Mouse (Mus musculus) hindlimb bud, embryonic 11.5 days (tissue): ENCODE data around the gene Sdk2.

Experiments
- DNase-seq: peaks from one replicate; pipeline ENCODE4 v3.0.0-alpha.2; 2012; ENCODE audit warnings: low read depth, low spot score; ENCODE audit errors: extremely low spot score

The Sdk2 gene

DNA sequence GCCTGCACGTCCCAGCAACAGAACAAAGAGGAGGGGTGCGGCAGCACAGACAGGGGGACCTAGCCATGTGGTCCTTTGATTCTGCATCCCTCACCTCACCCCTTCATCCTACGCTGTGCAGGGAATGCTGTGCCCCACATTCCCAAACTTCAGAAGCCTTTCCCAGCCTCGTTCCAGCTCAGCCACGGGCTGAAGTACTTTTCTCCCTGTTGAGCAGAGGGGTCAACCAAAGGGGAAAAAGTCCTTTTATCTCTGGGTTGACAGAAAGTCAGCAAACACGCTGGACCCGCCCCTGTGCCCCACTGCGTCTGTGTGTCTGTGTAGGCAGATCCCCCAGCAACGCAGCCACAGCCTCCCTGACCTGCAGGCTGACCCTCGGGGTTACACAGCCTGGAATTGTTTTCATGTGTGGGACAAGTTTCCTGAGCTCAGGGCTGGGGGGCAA lies 18.9 kb downstream of the Sdk2 start:
- no peak for DNase-seq

DNA sequence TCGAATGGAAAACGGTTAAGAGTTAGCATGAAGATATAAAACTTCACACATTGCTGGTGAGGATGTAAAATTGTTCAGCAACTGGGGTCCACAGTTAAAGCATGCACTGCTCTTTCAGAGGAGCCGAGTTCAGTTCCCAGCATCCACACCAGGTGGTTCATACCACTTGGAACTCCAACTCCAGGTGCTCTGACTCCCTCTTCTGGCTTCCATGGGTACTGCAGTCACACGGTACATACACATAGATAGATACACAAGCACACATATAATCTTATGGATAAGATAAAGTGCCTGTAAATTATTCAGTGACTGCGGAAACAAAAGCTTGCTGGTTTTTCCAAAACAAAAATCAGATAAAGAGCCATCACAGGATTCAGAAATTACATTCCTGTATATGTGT lies 19.9 kb downstream of the Sdk2 start:
- no peak for DNase-seq

DNA sequence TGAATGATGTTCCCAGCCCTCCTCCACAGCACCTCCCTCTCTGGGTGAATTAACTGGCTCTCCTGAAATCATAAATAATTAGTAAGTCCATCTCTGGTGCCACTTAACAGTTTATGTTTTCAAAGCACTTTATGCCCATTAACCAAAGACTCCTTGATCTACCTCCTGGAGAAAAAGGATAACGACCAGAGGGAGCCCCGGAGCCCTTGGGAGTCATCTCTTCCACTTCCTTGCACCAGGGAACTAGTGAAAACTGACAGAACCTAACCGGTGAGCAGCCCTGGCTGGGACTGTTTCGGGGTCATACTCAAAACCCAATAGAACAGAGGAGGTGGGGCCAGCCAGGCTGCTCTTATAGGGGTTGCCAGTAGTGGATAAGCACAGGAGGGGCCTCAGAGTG lies 22.5 kb downstream of the Sdk2 start:
- no peak for DNase-seq

DNA sequence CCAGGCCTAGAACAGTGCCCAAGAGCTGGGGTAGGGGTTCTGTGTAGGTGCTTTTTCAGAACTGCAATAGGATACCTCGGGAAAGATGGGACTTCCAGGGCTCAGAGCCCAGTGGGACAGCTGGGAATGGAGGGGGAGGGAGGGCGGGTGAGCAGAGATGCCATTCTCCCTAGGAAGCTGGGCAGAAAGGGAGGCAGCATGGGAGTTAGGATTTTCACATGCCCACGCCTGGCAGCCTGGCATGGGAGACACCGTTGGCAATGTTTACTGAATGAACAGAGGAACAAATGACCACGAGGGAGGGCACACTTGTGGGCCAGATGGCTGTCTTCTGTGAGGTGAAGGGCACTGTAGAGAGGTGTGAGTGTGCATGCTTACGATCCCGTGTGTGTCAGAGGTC lies 23.3 kb downstream of the Sdk2 start:
- no peak for DNase-seq

DNA sequence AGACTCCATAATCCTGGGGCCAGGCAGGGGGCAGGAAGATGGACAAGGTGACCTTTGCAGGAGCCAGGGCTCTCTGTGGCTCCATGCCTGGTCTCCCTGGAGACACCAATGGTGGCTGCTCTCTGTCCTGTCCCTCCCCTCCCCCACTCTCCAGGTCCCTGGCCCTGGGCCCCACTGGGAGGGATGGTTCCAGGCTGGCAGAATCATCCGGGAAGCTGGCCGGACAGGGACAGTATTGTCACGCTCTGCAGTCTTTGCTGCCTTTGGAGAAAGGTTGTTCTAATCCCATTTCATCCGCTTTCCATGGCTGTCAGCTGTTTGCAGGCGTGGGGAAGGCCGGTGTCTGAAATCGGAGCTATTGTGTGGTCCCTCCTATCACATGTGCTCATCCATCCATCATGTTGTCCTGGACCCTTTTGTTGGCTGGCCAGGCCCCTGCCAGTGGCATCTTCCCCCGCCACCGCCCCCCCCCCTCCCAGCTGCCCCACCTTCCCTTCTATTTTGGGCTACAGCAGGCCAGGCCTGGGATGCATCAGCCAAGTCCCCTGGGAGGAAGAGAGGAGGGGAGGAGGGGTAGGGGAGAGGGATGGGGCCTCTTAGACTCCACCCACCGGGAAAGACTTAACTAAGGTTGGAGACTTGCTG lies 26.3 kb downstream of the Sdk2 start:
- DNase-seq: no peak

DNA sequence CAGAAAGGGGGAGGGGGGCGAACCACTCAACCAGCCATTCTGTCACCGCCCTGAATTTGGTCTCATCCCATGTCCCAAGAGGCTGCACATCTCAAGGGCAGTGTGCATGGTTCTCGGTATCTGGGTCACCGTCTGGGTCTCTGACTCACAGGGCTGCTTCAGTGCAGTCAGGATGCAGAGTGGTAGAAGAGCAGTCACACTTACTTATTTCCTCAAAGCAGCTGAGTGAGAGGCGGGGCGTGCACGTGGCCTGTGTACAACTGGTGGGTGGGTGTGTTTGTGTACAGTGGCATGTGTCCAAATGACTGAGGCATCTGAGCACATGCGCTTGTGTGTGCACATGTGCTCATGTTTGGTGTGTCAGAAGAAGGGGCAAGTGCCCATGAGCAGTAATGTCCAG lies 28.8 kb downstream of the Sdk2 start:
- DNase-seq: no peak

DNA sequence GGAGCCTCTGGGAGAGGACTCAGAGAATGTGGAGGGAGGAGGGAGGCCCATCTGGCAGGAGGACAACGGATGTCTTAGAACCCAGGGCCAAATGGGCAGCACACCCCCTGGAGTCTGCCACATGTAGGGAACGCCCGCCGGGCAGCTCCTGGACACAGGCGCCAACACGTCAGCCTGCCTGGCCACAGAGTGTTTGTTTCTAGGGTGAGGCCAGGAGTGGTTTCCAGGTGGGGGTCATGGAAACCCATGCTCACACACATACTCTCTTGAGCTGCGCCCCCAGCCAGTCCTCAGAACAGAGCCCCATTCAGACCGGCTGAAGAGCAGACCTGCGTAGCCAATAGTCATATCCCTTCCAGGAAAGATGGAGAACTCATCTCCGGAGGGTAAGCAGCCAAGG lies 35.4 kb downstream of the Sdk2 start:
- no peak for DNase-seq

DNA sequence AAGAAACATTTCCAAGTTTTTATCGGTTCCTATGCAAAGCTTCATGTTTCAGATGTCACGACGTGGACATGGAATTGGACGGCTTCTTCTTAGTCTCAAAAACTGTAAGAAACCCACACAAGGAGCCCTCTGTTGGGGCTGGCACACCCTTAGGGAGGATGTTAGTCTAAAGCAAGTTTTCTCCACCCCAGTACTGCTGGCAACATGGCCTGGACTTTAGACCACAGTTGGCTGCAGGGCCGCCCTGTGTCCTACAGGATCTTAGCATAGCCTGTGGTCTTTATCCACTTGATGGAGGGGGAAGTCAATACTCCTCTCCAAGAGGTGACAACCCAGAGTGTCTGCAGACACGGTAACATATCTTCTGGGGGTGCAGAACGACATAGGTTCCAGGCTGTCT lies 36.6 kb downstream of the Sdk2 start:
- no peak for DNase-seq

DNA sequence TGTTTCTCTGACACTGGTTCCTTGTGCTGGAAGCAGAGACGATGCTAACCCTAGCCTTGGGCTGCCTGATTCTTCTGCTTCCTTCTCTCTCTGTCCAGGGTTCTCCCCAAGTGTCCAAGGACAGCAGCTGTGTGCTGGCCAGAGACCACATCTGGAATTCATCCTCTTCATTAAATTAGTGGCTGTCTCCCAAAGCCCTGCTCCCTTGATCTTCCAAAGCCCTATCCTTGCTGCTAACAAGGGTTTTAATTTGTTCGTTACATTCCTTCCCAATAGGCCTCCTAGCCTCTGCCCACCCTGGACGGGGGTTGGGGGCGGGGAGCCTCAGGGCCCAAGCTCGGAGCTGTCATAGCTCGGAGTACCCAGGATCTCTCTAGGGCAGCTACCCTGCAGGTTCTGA lies 38.3 kb downstream of the Sdk2 start:
- DNase-seq: no peak

DNA sequence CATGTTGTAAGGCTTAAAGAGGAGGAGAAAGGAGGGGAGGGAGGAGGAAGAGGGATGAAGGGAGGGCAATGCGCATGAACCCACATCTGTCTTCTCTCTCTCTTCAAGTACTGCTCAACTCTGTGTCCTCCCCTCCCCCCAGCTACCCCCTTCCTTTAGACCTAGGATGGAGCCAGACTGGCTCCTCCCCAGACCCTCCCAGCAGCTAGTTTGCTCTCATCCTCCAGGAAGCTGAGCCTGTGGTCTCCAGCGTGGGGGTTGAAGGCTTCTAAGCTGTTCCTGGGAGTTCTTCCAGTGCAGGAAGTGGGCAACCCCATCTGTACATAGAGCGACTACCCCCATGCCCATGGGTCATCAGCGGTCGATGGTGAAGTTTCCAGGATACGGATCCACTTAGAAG lies 38.8 kb downstream of the Sdk2 start:
- no peak for DNase-seq

DNA sequence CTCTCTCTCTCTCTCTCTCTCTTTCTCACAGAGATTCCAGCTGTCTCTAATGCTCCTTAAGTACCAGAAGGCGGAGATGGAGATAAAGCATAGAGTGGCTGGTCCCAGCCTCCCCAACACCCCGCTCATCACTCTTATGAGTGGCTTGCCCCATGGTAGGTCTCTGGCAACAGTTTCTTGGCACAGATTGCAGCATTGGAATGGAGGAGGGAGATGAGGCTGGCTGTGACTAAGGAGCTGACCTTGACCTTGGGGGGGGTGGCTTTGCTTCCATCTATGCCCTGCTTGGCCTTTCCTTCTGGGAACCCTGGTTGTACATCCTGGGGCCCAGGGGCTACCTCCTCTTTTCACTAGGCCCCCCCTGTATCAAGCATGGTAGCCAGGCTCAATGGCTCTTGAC lies 41.8 kb downstream of the Sdk2 start:
- DNase-seq: no peak

DNA sequence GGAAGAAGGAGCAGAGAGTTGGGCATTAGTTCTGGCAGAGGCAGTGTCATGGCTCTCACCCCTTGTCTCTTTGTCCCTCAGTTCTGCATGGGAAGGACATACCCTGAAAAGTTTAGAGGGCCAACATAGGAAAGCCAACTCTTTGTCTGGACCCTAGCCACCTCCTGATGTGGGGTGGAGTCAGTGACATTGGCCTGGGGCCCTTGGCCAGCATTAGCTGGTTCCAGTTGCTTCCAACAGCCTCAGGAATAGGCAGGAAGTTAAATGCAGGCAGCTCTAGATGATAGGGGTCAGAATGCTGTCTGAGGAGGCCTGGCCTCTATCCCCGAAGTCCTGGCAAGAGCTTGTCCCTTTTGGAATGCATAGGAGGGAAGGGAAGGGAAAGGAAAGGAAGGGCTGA lies 42.9 kb downstream of the Sdk2 start:
- no peak for DNase-seq

DNA sequence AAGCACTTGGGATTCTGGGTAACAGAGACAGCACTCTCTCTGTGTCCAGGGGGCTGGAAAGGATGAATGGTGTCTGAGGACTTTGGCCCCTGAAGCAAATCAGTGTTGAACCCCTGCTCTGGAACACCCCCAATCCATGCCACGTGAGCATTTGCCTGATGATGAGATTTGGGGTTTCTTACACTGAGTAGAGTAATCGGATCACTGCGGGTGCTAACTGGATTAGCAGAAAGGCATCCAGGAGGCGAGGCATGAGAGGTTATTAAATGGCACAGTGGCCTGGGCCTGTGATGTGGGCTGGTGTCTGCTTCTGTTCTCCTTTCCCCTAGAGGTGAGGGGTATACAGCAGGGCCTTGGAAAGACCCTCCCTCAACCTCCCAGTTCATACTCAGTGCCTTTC lies 44.7 kb downstream of the Sdk2 start:
- DNase-seq: no peak

DNA sequence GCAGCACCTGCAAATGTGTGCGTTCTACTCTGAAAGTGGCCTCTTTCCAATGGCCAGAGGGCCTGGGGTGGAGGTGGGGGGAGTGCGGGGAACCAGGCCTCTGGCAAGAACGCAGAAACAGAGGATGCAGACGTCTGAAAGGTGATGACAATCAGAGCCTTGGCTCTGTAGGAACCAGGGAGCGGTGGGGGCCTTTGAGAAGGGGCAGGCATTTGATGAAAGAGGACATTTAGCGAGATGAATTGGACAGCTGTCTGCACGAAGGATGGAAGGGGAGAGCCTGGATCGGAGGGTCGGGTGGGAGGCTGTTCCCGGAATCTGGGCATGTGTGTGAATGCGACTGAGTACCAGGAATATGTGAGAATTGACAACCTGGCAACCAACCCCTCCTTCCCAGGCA lies 47.8 kb downstream of the Sdk2 start:
- DNase-seq: no peak

DNA sequence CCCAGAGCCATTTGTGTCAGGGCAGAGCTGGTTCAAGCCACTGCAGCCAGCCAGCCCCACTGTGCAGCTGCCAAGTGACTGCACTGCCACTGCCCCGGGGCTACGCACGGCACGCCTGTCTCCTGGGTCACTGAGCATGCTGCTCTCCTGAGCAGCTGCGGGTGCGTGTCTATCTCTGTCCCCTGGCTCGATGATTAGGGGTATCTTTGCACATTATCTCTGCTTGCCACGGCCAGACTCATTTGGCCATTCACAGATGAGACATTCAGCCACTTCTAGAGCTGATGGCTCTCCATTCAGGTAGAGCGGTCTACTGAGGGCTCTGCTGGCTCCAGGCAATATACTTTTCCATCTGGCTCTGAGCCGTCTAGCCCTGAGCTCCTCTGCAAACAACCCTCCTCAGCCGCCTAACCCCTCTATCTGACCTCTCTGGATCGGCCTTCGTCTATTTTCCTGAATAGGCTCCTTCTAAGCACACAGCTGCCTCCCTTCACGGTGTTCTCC lies 49.9 kb downstream of the Sdk2 start:
- no peak for DNase-seq

DNA sequence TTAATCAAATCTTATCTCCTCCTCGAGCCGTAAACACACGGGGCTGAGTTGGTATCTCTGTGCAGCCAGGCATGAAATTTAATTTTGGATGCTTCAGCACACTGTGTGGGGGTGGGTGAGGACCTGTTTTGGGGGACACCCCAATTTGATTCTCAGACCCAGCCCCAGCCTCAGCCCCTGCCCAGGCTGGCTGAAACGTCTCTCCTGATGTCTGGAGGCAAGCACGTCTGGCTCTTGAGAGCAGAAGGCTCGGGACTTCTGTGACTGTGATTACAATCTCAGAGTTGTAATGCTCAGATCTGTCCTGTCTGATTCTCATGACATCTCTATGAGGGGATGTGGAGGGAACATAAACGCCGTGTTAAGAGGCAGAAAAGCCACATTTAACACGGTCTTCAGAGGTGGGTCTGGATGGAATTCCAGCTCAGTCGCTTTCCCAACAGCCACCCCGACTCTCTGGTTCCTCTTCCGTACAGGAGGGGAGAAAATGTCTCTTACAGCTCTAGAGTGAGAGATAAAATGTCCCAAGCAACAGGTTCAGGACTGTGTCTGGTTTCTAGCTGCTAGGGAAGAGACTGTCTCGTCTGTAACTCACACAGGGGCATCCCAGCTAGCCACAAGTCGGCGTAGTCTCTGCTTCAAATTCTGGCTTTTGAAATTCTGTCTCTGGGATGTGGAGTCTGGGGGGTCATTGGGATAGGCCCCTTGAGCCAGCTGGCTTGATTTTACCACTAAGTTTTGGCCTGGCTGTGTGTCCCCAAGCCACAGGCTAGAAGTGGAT lies 50.5 kb downstream of the Sdk2 start:
- DNase-seq: no peak

DNA sequence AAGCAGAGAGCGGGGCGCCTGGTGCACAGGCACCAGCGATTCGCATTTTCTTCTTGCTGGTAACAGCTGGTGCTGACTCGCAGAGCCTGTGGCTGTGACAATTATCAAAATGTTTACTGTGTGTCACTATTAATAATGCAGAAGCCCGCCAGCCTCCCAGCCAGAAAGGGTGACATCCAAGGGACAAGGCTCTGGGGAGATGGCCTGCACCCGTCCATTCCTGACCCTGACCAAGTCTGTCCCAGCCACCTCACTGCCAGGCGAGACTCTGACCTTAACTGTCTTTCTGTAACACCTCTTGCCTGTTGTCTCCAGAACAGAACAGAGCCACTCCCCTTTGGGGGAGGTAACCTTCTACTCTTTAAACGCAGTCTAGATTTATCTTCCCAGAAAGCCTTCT lies 55.3 kb downstream of the Sdk2 start:
- no peak for DNase-seq

DNA sequence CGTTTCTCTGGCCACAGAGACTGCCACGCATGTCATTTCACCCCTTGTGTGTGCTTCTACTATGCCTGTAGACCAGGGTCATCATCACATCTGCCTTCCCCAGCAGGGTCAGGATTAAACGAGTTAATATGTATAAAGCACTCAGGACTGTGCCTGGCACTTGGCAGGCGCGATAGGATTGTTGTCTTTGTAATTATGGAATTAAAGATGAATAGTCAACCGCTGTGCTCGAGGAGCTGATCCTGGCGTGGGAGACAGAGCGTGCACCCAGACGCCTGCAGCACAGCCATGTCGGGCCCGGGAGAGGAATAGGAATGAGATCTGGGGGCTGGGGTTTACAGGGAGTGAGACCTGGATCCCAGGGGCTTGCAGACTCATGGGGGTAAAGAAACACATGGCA lies 61.0 kb downstream of the Sdk2 start:
- no peak for DNase-seq

DNA sequence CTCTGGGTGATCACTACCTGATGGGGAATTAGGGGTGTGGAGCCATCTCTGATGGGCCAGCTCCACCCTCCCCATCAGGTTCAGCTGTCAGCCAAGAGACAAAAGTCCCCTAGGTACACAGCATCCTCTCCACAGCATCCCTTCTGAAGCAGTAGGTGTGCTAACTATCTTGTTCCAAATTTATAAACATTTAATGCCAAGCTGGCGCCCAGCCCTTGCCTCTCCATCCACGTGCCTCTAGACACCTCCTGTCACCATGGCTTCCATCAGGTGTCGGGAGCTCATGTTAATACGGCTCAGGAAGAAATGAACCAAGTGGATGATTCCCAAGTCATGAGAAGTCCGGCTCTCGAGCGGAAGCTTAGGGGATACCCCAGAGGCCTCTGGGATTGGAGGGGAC lies 62.2 kb downstream of the Sdk2 start:
- DNase-seq: no peak

DNA sequence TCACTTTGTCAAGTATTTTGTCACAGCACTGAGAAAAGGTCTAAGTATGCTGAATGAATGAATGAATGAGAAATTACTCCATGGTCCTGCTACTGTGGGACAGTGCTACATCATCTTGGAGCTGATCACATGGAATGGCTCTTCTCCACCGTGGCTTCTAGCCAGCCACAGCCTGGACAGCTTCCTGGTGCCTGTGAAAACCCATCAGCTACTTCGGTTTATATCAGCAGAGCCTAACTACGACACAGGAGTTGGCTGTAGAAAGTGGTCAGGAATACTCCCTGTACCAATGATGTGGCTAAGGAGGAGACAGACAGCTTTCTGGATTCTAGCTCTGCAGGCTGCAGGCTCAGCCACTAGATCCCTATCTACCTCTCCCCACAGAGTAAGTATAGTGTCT lies 63.7 kb downstream of the Sdk2 start:
- no peak for DNase-seq

DNA sequence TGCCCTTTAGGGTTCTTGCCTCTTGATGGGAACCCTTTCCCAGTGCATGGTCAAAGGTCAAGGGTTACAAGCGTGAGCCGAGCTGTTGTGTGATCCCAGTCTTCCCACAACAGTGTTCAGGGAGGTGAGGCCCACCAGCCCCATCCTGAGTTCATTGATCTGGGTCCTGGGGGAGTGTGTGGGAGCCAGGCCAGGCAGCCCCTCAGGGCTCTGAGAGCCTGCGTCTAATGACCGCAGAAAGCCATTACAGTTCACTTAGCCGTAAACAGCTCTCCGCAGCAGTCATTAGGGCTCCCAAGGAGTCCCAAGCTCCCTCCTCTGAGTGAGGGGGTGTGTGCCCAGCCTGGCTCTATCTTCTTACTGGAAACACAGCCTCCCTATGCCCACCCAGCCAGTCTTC lies 66.8 kb downstream of the Sdk2 start:
- no peak for DNase-seq

DNA sequence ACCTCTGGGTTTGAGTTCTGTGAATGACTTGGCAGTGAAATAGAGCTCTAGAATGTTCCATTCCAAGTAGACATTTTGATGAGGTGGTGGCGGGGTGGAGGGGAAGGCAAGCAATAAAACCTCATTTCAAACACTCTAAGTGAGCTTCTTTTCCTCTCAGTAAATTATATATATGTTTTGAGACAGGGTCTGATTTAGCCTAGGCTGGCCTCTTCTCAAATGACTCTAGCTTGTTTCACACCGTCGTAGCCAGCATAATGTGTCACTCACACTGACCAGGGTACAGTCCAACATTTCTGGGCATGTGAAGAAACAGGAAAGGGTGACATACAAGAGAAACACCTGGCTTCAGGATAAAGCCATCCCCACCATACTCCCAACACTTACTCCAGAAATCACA lies 68.1 kb downstream of the Sdk2 start:
- no peak for DNase-seq

DNA sequence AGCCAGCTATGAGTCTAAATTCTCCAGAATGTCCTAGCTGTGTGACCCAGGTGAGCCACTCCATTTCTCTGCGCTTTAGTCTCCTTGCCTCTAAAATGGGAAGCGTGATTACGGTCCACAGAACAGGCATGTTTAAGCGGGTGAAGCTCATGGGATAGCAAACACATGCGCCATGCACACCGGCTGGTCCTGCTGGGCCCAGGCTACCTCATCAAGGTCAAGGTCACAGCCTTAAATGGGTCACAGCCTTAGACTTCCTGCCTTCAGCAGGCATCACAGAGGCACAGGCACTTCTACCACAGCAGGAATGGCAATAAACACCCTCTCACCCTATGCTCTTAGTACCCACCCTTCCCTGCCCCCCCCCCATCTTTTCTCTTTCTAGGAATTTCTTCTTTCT lies 72.9 kb downstream of the Sdk2 start:
- DNase-seq: no peak
